In the genomic region with DNA sequence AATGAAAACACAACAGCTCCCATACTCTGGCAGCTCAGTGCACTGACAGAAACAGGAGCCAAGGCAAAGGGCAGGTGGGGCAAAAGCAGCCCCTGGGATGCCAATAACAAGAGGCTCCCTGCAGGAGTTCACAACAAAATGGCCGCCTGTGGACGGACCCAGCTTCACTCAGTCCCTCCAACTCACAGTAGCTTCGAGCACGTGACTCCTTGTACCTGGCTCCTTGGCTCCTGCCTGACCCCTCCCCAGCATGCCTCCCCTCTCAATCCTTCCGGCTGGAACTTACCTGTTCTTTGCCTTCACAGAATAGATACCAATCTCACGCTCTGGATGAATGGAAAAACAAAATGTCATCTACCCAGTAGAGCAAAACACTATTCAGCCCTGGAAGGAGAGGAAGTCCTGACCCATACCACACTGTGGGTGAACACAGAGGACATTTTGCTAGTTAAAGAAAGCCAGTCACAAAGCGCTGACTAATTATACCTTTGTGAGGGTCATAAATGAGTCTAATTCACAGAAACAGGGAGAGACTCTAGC, we compare ENCODE assay signal across 27 mouse cellular contexts.
DNase-seq lines count a peak whose midpoint lies in the region; ATAC-seq and TF ChIP-seq lines count a peak whose summit lies in the region.
"Had no signal": no experiment of that assay in that cellular context is flagged by ENCODE, and none has a peak within 500 bp of the region (broad histone marks: within the 10 kb centered on the region; RNA-seq: fewer than 3 reads in every experiment).

No protein-coding gene starts in this region.

- no peak for ATAC-seq in midbrain, embryonic 16.5 days
- peak; percentile 79 for ATAC-seq in kidney, embryonic 16.5 days (ENCODE audit: low FRiP score, low TSS enrichment)
- ATAC-seq: forebrain, embryonic 16.5 days; hindbrain, embryonic 16.5 days; intestine, embryonic 15.5 days; liver, postnatal 0 days; Patski had no signal

- H3K36me3 ChIP-seq in midbrain, embryonic 10.5 days, result peaks cover 83% of the 10 kb centered on the region
- H3K36me3 ChIP-seq in midbrain, embryonic 16.5 days (ENCODE audit: control insufficient read depth, insufficient read depth, low read length), result no peaks in the 10 kb centered on the region
- H3K36me3 ChIP-seq in kidney, adult 2 months (ENCODE audit: control insufficient read depth, insufficient read depth, low read length), result no peaks in the 10 kb centered on the region
- H3K36me3 ChIP-seq in kidney, embryonic 16.5 days (ENCODE audit: insufficient read depth, low read length), result no peaks in the 10 kb centered on the region
- H3K36me3 ChIP-seq: G1E; intestine, embryonic 15.5 days; limb, embryonic 12.5 days; stomach, embryonic 15.5 days had no signal

- no peak overlapping the region for H3K4me2 ChIP-seq in midbrain, embryonic 16.5 days (ENCODE audit: low read length)
- no peak overlapping the region for H3K4me2 ChIP-seq in kidney, embryonic 16.5 days (replicated peaks; ENCODE audit: low read depth, low read length)
- H3K4me2 ChIP-seq: heart, embryonic 11.5 days; intestine, embryonic 15.5 days; limb, embryonic 12.5 days; liver, embryonic 11.5 days; midbrain, embryonic 12.5 days; stomach, embryonic 15.5 days had no signal

- no peak overlapping the region for H3K9ac ChIP-seq in midbrain, embryonic 16.5 days (ENCODE audit: low read depth, low read length)
- no peak overlapping the region for H3K9ac ChIP-seq in kidney, embryonic 16.5 days (replicated peaks; ENCODE audit: low read length)
- H3K9ac ChIP-seq: intestine, embryonic 15.5 days; limb, embryonic 12.5 days; liver, postnatal 0 days; midbrain, embryonic 12.5 days; stomach, embryonic 15.5 days had no signal

- DNase-seq in midbrain, embryonic 10.5 days (ENCODE audit: low spot score), result no peak
- peak; percentile 38 for DNase-seq in kidney, adult 2 months
- DNase-seq in retina, embryonic 14.5 days (ENCODE audit: low spot score), result no peak
- DNase-seq in cerebellum, adult 18-20 months, result no peak
- DNase-seq: adrenal gland, adult 2 months; B cell, adult 2 months; cerebellum, adult 11 months; cerebellum, postnatal 36 days; gastrocnemius, postnatal 14 days; heart, adult 11 months; layer of hippocampus, postnatal 36 days; liver, postnatal 0 days; lung, postnatal 10 days had no signal

- H3K4me1 ChIP-seq in midbrain, embryonic 10.5 days, result peaks cover 48% of the 10 kb centered on the region
- peaks cover 7% of the 10 kb centered on the region; the same call in 1 of the 2 replicates for H3K4me1 ChIP-seq in midbrain, embryonic 16.5 days (ENCODE audit: control insufficient read depth, insufficient read depth, low read length)
- H3K4me1 ChIP-seq in kidney, adult 2 months (ENCODE audit: control insufficient read depth, insufficient read depth, low read length), result peaks cover 4% of the 10 kb centered on the region; the same call in 1 of the 2 replicates
- peaks cover 4% of the 10 kb centered on the region; the same call in 1 of the 2 replicates for H3K4me1 ChIP-seq in kidney, embryonic 16.5 days (ENCODE audit: insufficient read depth, low read length)
- H3K4me1 ChIP-seq in olfactory bulb, adult 2 months (ENCODE audit: control insufficient read depth, insufficient read depth, low read length), result peaks cover 31% of the 10 kb centered on the region
- H3K4me1 ChIP-seq: intestine, embryonic 15.5 days; stomach, embryonic 15.5 days had no signal

- no peaks in the 10 kb centered on the region for H3K27me3 ChIP-seq in midbrain, embryonic 10.5 days (ENCODE audit: low read depth, poor library complexity, severe bottlenecking)
- no peaks in the 10 kb centered on the region for H3K27me3 ChIP-seq in midbrain, embryonic 16.5 days (ENCODE audit: control insufficient read depth, insufficient read depth, low read depth, low read length)
- no peaks in the 10 kb centered on the region for H3K27me3 ChIP-seq in kidney, adult 2 months (replicated peaks; ENCODE audit: control insufficient read depth, insufficient read depth, low read length)
- no peaks in the 10 kb centered on the region for H3K27me3 ChIP-seq in kidney, embryonic 16.5 days (ENCODE audit: insufficient read depth, low read length)
- H3K27me3 ChIP-seq: CH12.LX; intestine, embryonic 15.5 days; limb, embryonic 12.5 days; midbrain, embryonic 12.5 days; Patski; stomach, embryonic 15.5 days had no signal

- no peak for TF ChIP-seq CTCF in kidney, adult 2 months (conservative IDR thresholded peaks at IDR 0.05; ENCODE audit: insufficient read depth, insufficient read length, low read depth, low read length)
- no peak for TF ChIP-seq CTCF in olfactory bulb, adult 2 months (IDR thresholded peaks at IDR 0.05; ENCODE audit: insufficient read depth, low read depth, low read length)

- 0 out of 2 replicates have a peak overlapping the region, but pooled peaks have one; percentile 2 for H3K27ac ChIP-seq in midbrain, embryonic 10.5 days (replicated peaks)
- no peak overlapping the region for H3K27ac ChIP-seq in midbrain, embryonic 16.5 days (ENCODE audit: low read length)
- H3K27ac ChIP-seq in kidney, adult 2 months (ENCODE audit: insufficient read depth, low read depth, low read length), result peak overlapping the region; percentile 14
- peak overlapping the region; percentile 41 for H3K27ac ChIP-seq in kidney, embryonic 16.5 days (ENCODE audit: low read length)
- peak overlapping the region; percentile 13; the same call in 1 of the 2 replicates for H3K27ac ChIP-seq in olfactory bulb, adult 2 months (ENCODE audit: insufficient read depth, low read depth, low read length)
- H3K27ac ChIP-seq: intestine, embryonic 15.5 days; limb, embryonic 12.5 days; midbrain, embryonic 12.5 days; stomach, embryonic 15.5 days had no signal

- 89% methylated on average over 7 of the region's 7 CpGs for WGBS in midbrain, embryonic 10.5 days
- 81% methylated on average over 7 of the region's 7 CpGs for WGBS in midbrain, embryonic 16.5 days
- 62% methylated on average over 7 of the region's 7 CpGs for WGBS in kidney, adult 2 months
- WGBS in kidney, embryonic 16.5 days, result 82% methylated on average over 7 of the region's 7 CpGs
- WGBS in olfactory bulb, adult 2 months, result 67% methylated on average over 7 of the region's 7 CpGs

- H3K4me3 ChIP-seq in midbrain, embryonic 10.5 days, result no peak overlapping the region
- no peak overlapping the region for H3K4me3 ChIP-seq in midbrain, embryonic 16.5 days (ENCODE audit: low read depth, low read length)
- no peak overlapping the region for H3K4me3 ChIP-seq in kidney, adult 2 months (ENCODE audit: insufficient read depth, low read depth, low read length)
- H3K4me3 ChIP-seq in kidney, embryonic 16.5 days (ENCODE audit: low read length), result no peak overlapping the region
- no peak overlapping the region for H3K4me3 ChIP-seq in olfactory bulb, adult 2 months (ENCODE audit: insufficient read depth, low read depth, low read length)
- H3K4me3 ChIP-seq: intestine, embryonic 15.5 days; limb, embryonic 12.5 days; midbrain, embryonic 12.5 days; stomach, embryonic 15.5 days had no signal

- H3K9me3 ChIP-seq in midbrain, embryonic 10.5 days (replicated peaks), result no peaks in the 10 kb centered on the region
- H3K9me3 ChIP-seq in midbrain, embryonic 16.5 days (replicated peaks; ENCODE audit: control insufficient read depth, low read length, poor library complexity, severe bottlenecking), result no peaks in the 10 kb centered on the region
- H3K9me3 ChIP-seq in kidney, embryonic 16.5 days (ENCODE audit: low read length), result no peaks in the 10 kb centered on the region
- H3K9me3 ChIP-seq: intestine, embryonic 15.5 days; limb, embryonic 12.5 days; midbrain, embryonic 12.5 days; stomach, embryonic 15.5 days had no signal

- no peak for TF ChIP-seq POLR2A in kidney, adult 2 months (IDR thresholded peaks at IDR 0.05; ENCODE audit: low read depth, low read length)
- no peak for TF ChIP-seq POLR2A in olfactory bulb, adult 2 months (IDR thresholded peaks at IDR 0.05; ENCODE audit: insufficient read depth, low read depth, low read length)
